Mouse (Mus musculus) CH12.LX (cell line): ENCODE measurements at regions not wholly inside any gene's neighbourhood (a gene's known extent, or its start where the extent isn't known, plus 50 kb on each side); places are given as distances from the start of the nearest gene placed in this dataset.

ENCODE experiments used
- DNase-seq: peaks from one replicate; pipeline ENCODE4 v3.0.0-alpha.2; 2013; ENCODE audit errors: extremely low read depth
- H3K27ac ChIP-seq: 2 replicates; pipeline ENCODE4 v1.5.1; 2012; ENCODE audit warnings: low read depth, mild to moderate bottlenecking, control low read depth, moderate library complexity; ENCODE audit not compliant: insufficient read depth
- H3K27me3 ChIP-seq: replicated peaks from 2 replicates; pipeline ENCODE3; 2012; ENCODE audit warnings: inconsistent platforms
- H3K36me3 ChIP-seq, 2 experiments: replicated peaks in 1 of 2; 2 replicates each; pipeline versions ENCODE3 to v1.6.1; 2012; ENCODE audit warnings: inconsistent platforms in 1 of 2, low read length in 1 of 2, mild to moderate bottlenecking in 1 of 2, mixed read lengths in 1 of 2, moderate library complexity in 1 of 2; ENCODE audit not compliant: control insufficient read depth in 1 of 2, insufficient read depth in 1 of 2
- H3K4me1 ChIP-seq, 2 experiments: 2 replicates each; pipeline ENCODE4 v1.6.1; 2012; ENCODE audit warnings: inconsistent platforms in 1 of 2, moderate library complexity in 1 of 2; ENCODE audit not compliant: insufficient read depth in 2 of 2, control insufficient read depth in 1 of 2
- H3K4me2 ChIP-seq: 2 replicates; pipeline ENCODE4 v1.6.1; 2012; ENCODE audit warnings: low read depth, mild to moderate bottlenecking, control low read depth; ENCODE audit not compliant: poor library complexity, insufficient read depth, severe bottlenecking
- H3K4me3 ChIP-seq, 3 experiments: fragments of 150-350 bp in 1 of 3; sonication (generic) in 1 of 3; replicated peaks in 1 of 3; 2 replicates each; pipeline versions ENCODE3 to v1.5.1; 2011 to 2012; ENCODE audit warnings: low read depth in 2 of 3, low read length in 2 of 3, mild to moderate bottlenecking in 2 of 3, moderate library complexity in 2 of 3, control low read depth in 1 of 3, improper control_type of control experiment in 1 of 3, inconsistent platforms in 1 of 3, mixed read lengths in 1 of 3; ENCODE audit not compliant: poor library complexity in 1 of 3
- H3K79me2 ChIP-seq: replicated peaks from 2 replicates; pipeline ENCODE4 v1.6.1; 2012; ENCODE audit warnings: mild to moderate bottlenecking, moderate library complexity; ENCODE audit not compliant: control insufficient read depth, poor library complexity, insufficient read depth, severe bottlenecking; ENCODE audit errors: extremely low read depth
- H3K9ac ChIP-seq: 2 replicates; pipeline ENCODE4 v1.6.1; 2012; ENCODE audit warnings: low read depth, mild to moderate bottlenecking, control low read depth, moderate library complexity; ENCODE audit not compliant: insufficient read depth
- H3K9me3 ChIP-seq: replicated peaks from 2 replicates; pipeline ENCODE3; 2012; ENCODE audit warnings: low read length, inconsistent platforms, mixed read lengths
- BHLHE40 ChIP-seq: IDR thresholded peaks from 2 replicates; pipeline ENCODE4 v1.6.1; 2011; ENCODE audit warnings: mild to moderate bottlenecking, low read depth, low read length, improper control_type of control experiment
- CHD2 ChIP-seq: IDR thresholded peaks from 2 replicates; pipeline ENCODE4 v1.6.1; 2011; ENCODE audit warnings: low read length, improper control_type of control experiment
- CTCF ChIP-seq, 2 experiments: IDR thresholded peaks in 1 of 2; conservative IDR thresholded peaks in 1 of 2; 2 replicates each; pipeline ENCODE4 v1.5.1; 2011 to 2012; ENCODE audit warnings: low read depth in 2 of 2, low read length in 2 of 2, improper control_type of control experiment in 1 of 2, inconsistent platforms in 1 of 2, mild to moderate bottlenecking in 1 of 2, moderate library complexity in 1 of 2
- ELF1 ChIP-seq: IDR thresholded peaks from 2 replicates; pipeline ENCODE4 v1.6.1; 2014; ENCODE audit warnings: low read depth, mild to moderate bottlenecking, inconsistent platforms, low read length, improper control_type of control experiment
- ETS1 ChIP-seq: conservative IDR thresholded peaks from 2 replicates; pipeline ENCODE4 v1.6.1; 2012; ENCODE audit warnings: low read depth, mild to moderate bottlenecking, inconsistent platforms, low read length, improper control_type of control experiment, moderate library complexity
- GABPA ChIP-seq: IDR thresholded peaks from 2 replicates; pipeline ENCODE4 v1.6.1; 2012; ENCODE audit warnings: low read depth, low read length, improper control_type of control experiment, inconsistent platforms; ENCODE audit not compliant: insufficient replicate concordance
- HCFC1 ChIP-seq: IDR thresholded peaks from 2 replicates; pipeline ENCODE4 v1.6.1; 2012; ENCODE audit warnings: low read depth, mild to moderate bottlenecking, inconsistent platforms, low read length, improper control_type of control experiment
- KAT2A ChIP-seq: IDR thresholded peaks from 2 replicates; pipeline ENCODE4 v1.6.1; 2012; ENCODE audit warnings: low read length, improper control_type of control experiment, inconsistent platforms; ENCODE audit not compliant: insufficient replicate concordance
- MAFK ChIP-seq: IDR thresholded peaks from 2 replicates; pipeline ENCODE4 v1.6.1; 2011; ENCODE audit warnings: low read length, improper control_type of control experiment; ENCODE audit not compliant: insufficient replicate concordance
- MXI1 ChIP-seq: IDR thresholded peaks from 2 replicates; pipeline ENCODE4 v1.6.1; 2011; ENCODE audit warnings: mild to moderate bottlenecking, low read depth, low read length, improper control_type of control experiment
- NRF1 ChIP-seq: IDR thresholded peaks from 2 replicates; pipeline ENCODE4 v1.6.1; 2014; ENCODE audit warnings: low read depth, mild to moderate bottlenecking, inconsistent platforms, low read length, improper control_type of control experiment, moderate library complexity
- POLR2A ChIP-seq: IDR thresholded peaks from 2 replicates; pipeline ENCODE4 v1.6.1; 2011; ENCODE audit warnings: low read depth, mild to moderate bottlenecking, improper control_type of control experiment, low read length
- TBP ChIP-seq: conservative IDR thresholded peaks from 2 replicates; pipeline ENCODE4 v1.6.1; 2011; ENCODE audit warnings: low read depth, low read length, improper control_type of control experiment
- TCF12 ChIP-seq: IDR thresholded peaks from 2 replicates; pipeline ENCODE4 v1.6.1; 2014; ENCODE audit warnings: low read depth, mild to moderate bottlenecking, inconsistent platforms, low read length, improper control_type of control experiment
- ZC3H11A ChIP-seq: IDR thresholded peaks from 2 replicates; pipeline ENCODE4 v1.6.1; 2012; ENCODE audit warnings: low read depth, mild to moderate bottlenecking, inconsistent platforms, low read length, improper control_type of control experiment
- ZKSCAN1 ChIP-seq: IDR thresholded peaks from 2 replicates; pipeline ENCODE4 v1.6.1; 2012; ENCODE audit warnings: low read depth, inconsistent platforms, low read length, improper control_type of control experiment, borderline replicate concordance
- dilution Hi-C: fragments of 300-500 bp; cut with MboI; formaldehyde crosslinking; loops from 2 replicates; pipeline ENCODE4 v1.14.3; 2020; ENCODE audit warnings: low sequenced_read_pairs; ENCODE audit not compliant: extremely low pct_unique_long_range_greater_than_20kb, extremely low pct_ligation_motif_present
- in situ Hi-C: fragments of 300-500 bp; cut with MboI; formaldehyde crosslinking; loops from 3 replicates; pipeline ENCODE4 v1.14.3; 2019; ENCODE audit warnings: low sequenced_read_pairs, low pct_ligation_motif_present, low pct_unique_long_range_greater_than_20kb, mixed read lengths

DNA sequence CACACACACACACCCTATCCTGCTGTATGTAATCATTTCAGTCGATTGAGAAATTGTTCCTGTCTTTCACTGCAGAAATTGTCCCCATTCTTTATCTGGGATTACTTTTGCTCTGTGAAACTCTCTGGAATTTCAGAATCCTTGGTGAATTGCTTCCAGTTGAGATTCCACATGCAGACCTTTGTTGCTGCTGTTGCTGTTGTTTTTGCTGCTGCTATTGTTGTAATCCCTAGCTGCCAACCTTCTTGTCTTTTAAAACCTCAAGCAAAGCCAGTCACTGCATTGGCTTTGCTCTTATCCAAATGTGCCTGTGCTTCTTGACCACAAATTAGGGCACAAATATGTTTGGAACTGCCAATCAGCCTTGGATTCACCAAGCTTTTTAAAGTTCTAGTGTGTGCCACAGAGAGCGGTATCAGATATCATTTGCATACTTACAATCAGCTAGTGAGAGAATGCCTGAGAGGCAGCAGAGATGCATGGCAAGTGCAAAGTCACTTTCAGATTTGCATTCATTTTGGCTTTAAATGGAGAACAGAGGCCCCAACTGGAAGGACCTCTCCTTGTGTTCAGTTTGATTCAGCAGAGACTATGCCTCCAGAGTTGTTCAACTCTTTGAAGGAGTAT, 1187.0 kb upstream of the Map3k7 start:
- DNase-seq, result no peak
- no peak overlapping the region for H3K4me3 ChIP-seq
- in situ Hi-C loops (no loop called here), dilution Hi-C loops (no loop called here)
- no peak overlapping the region for H3K4me2 ChIP-seq
- no peak for TF ChIP-seq KAT2A
- TF ChIP-seq ELF1, result no peak
- TF ChIP-seq CTCF (conservative IDR thresholded peaks at IDR 0.05 in 1 of 2, IDR thresholded peaks at IDR 0.05 in 1 of 2; ENCODE audit: low read depth in 2 of 2, low read length in 2 of 2), result no peak
- no peak for TF ChIP-seq ZKSCAN1
- no peak for TF ChIP-seq TCF12
- TF ChIP-seq GABPA, result no peak
- no peak for TF ChIP-seq ZC3H11A
- no peak for TF ChIP-seq ETS1
- TF ChIP-seq HCFC1, result no peak
- TF ChIP-seq TBP, result no peak
- TF ChIP-seq NRF1, result no peak
- TF ChIP-seq MXI1, result no peak
- H3K79me2 ChIP-seq, result no peaks in the 10 kb centered on the region
- H3K27ac ChIP-seq, result no peak overlapping the region
- H3K4me1 ChIP-seq, result no peaks in the 10 kb centered on the region
- peaks cover 30% of the 10 kb centered on the region for H3K9me3 ChIP-seq
- no peaks in the 10 kb centered on the region for H3K36me3 ChIP-seq
- H3K27me3 ChIP-seq, result no peaks in the 10 kb centered on the region
- H3K9ac ChIP-seq, result no peak overlapping the region

DNA sequence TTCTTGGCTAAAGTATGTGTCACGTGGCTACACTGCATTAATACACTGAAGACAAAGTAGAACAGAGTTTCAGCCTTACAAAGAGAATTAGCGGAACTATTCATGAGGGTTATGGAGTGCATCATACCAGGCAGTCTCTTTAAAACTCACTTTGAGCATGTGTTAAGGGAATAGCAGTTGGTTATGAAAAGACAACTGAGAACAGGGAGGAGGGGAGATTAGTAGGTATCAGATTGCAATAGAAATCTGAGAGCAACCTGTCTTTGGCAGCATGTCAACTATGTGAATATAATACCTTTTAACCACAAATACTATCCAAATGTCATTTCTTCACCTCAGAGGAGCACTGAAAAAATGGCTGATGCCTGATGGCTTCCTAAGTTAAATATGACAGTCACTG, 1182.2 kb upstream of the Map3k7 start:
- no peaks in the 10 kb centered on the region for H3K36me3 ChIP-seq
- in situ Hi-C loops, result no loop called here

More for the DNA sequence above, 1182.2 kb upstream of the Map3k7 start:
- no peak overlapping the region for H3K4me3 ChIP-seq
- H3K9me3 ChIP-seq, result peaks cover 34% of the 10 kb centered on the region
- H3K4me2 ChIP-seq, result no peak overlapping the region
- dilution Hi-C loops, result no loop called here
- no peak for TF ChIP-seq BHLHE40
- no peak for TF ChIP-seq MAFK
- TF ChIP-seq CHD2, result no peak
- no peak for TF ChIP-seq POLR2A
- no peak for TF ChIP-seq ETS1
- no peaks in the 10 kb centered on the region for H3K27me3 ChIP-seq
- H3K9ac ChIP-seq, result no peak overlapping the region
- no peaks in the 10 kb centered on the region for H3K79me2 ChIP-seq
- no peaks in the 10 kb centered on the region for H3K4me1 ChIP-seq
- DNase-seq, result no peak
- no peak overlapping the region for H3K27ac ChIP-seq
